Mouse (Mus musculus): Measurements from ENCODE around the gene Hk1.

The Hk1 gene

GRCm38 (mm10) chr10:62269278-62269677, 110.4 kb downstream of the Hk1 start:
- no peak for DNase-seq (ENCODE audit: low spot score)

- DNase-seq (ENCODE audit: low spot score) = no peak
Measured at GRCm38 (mm10) chr10:62264299-62264698, 115.4 kb downstream of the Hk1 start.

- no peak for DNase-seq (ENCODE audit: low spot score)
Measured at GRCm38 (mm10) chr10:62261115-62261886, 118.4 kb downstream of the Hk1 start.

- no peak for DNase-seq (ENCODE audit: low spot score)
Measured at GRCm38 (mm10) chr10:62258298-62258697, 121.4 kb downstream of the Hk1 start.

- DNase-seq (ENCODE audit: low spot score) = no peak
Measured at GRCm38 (mm10) chr10:62252496-62253235, 127.0 kb downstream of the Hk1 start.

GRCm38 (mm10) chr10:62252000-62252488, 127.7 kb downstream of the Hk1 start, which contains the start of gene Tacr2:
Tacr2 (plus strand) TSS chr10:62252438.
- DNase-seq (ENCODE audit: low spot score) = no peak

- DNase-seq (ENCODE audit: low spot score) = no peak
Measured at GRCm38 (mm10) chr10:62247815-62248214, 131.9 kb downstream of the Hk1 start.

- DNase-seq (ENCODE audit: low spot score) = no peak
Measured at GRCm38 (mm10) chr10:62247156-62247555, 132.6 kb downstream of the Hk1 start.

GRCm38 (mm10) chr10:62244067-62244466, 135.6 kb downstream of the Hk1 start:
- DNase-seq (ENCODE audit: low spot score) = no peak

GRCm38 (mm10) chr10:62242896-62243295, 136.8 kb downstream of the Hk1 start:
- no peak for DNase-seq (ENCODE audit: low spot score)

GRCm38 (mm10) chr10:62242358-62242757, 137.3 kb downstream of the Hk1 start:
- no peak for DNase-seq (ENCODE audit: low spot score)

- DNase-seq (ENCODE audit: low spot score) = no peak
Measured at GRCm38 (mm10) chr10:62239270-62239669, 140.4 kb downstream of the Hk1 start.

- no peak for DNase-seq (ENCODE audit: low spot score)
Measured at GRCm38 (mm10) chr10:62238688-62239087, 141.0 kb downstream of the Hk1 start.

GRCm38 (mm10) chr10:62237205-62237604, 142.5 kb downstream of the Hk1 start:
- DNase-seq (ENCODE audit: low spot score) = no peak

- no peak for DNase-seq (ENCODE audit: low spot score)
Measured at GRCm38 (mm10) chr10:62236165-62236564, 143.5 kb downstream of the Hk1 start.

GRCm38 (mm10) chr10:62231811-62232210, 147.9 kb downstream of the Hk1 start:
- DNase-seq (ENCODE audit: low spot score) = no peak

- no peak for DNase-seq (ENCODE audit: low spot score)
Measured at GRCm38 (mm10) chr10:62231395-62231732, 148.3 kb downstream of the Hk1 start.

GRCm38 (mm10) chr10:62230708-62231394, 148.9 kb downstream of the Hk1 start, which contains the start of gene Tspan15:
Tspan15 (minus strand) TSS chr10:62231251.
- DNase-seq (ENCODE audit: low spot score) = peak; percentile 88

- no peak for DNase-seq (ENCODE audit: low spot score)
Measured at GRCm38 (mm10) chr10:62228126-62228525, 151.6 kb downstream of the Hk1 start.

- no peak for DNase-seq (ENCODE audit: low spot score)
Measured at GRCm38 (mm10) chr10:62225839-62226238, 153.9 kb downstream of the Hk1 start.

GRCm38 (mm10) chr10:62224231-62224630, 155.5 kb downstream of the Hk1 start:
- DNase-seq (ENCODE audit: low spot score) = no peak

- DNase-seq (ENCODE audit: low spot score) = no peak
Measured at GRCm38 (mm10) chr10:62222777-62223176, 156.9 kb downstream of the Hk1 start.

GRCm38 (mm10) chr10:62221647-62222046, 158.1 kb downstream of the Hk1 start:
- no peak for DNase-seq (ENCODE audit: low spot score)
